Mouse (Mus musculus) T-helper 2 cell (primary cell): ENCODE measurements at regions not wholly inside any gene's neighbourhood (a gene's known extent, or its start where the extent isn't known, plus 50 kb on each side); places are given as distances from the start of the nearest gene placed in this dataset.

Experiments
- in situ Hi-C: fragments of 300-600 bp; cut with MboI, MseI; formaldehyde crosslinking; loops from one replicate; pipeline ENCODE4 v1.15.1; 2025; ENCODE audit warnings: high pct_unique_total_duplicates

- in situ Hi-C loops = no loop called here
Observed at GRCm38 (mm10) chr19:22047657-22048056, 91.2 kb upstream of the Trpm3 start.

DNA sequence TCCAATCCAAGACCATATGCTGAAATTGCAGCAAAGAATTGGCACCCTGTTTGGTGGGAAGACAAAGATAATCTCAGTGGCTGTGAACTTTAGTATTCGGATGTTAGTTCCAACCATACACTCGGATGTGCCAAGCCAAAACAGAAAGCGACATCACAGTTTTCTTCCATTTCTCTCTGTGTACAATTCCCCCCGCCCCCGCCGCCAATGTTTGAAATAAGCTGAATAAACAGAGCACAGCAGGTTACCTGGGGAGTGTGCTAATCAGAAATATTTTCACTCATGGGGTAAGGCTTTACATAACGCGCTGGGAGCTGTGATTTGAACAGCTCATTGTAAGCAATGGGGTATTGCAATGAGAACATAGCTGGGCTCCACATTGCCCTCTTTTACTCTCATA, 72.5 kb upstream of the Trpm3 start:
- in situ Hi-C loops = no loop called here

DNA sequence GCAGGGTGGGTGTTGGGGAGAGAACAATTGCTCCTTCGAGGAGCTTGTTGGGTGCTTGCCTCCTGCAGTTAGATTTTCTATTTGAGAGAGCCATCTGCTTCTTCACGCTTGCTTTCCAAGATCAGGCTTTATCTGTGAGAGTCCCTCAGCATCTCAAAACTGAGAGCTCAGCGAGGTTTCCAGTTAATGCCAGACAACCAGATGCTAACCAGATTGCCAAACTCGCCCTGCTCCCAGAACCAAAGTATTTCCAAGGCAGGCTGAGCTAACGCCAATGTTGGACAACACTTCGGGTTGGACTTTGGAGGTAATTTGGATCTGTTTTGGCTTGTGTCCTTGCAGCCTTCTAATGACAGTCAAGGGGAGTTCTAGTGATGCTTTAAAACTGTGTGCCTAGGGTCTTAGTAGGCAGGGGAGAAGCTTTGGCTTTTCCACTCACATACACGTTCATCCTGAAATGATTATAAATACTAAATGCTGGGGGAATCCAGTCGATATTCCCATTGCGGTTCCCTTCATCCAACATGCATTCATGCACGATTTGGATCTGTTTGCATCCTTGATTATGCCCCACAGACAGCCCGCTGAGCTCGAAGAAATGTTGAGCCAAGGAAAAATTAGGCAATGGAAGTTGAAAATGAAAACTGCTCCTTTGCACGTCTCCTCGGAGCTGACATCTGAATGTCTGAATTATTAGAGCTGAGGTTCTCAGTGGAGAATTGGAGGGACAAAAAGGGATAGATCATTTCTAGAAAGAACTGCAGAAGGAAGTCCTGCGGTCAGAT, 68.4 kb upstream of the Trpm3 start:
- in situ Hi-C loops = loop anchor here (10.0 kb wide), 1 partner anchor 634 kb away; no protein-coding TSS in a partner anchor

DNA sequence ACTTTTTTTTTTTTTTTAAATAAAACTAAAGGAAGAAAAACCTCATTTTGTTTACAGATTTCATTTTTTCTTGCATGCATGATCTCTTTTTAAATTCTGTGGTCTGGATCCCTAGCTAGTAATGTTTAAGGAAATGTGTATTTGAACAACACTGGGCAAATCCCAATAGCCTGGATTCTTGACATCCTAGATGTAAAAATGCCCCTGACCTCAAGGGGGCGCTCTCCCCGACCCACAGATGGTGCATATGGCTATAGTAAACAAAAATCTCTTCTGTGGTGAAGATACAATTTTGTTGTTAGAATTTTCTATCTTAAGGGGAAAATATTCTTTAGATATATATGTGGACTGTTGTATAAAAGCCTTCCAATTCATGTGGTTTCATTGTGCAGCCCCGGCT, 67.1 kb upstream of the Trpm3 start:
- in situ Hi-C loops = loop anchor here (10.0 kb wide), 1 partner anchor 633 kb away; no protein-coding TSS in a partner anchor

GRCm38 (mm10) chr19:22074042-22074441, 64.8 kb upstream of the Trpm3 start:
- in situ Hi-C loops = loop anchor here (10.0 kb wide), 1 partner anchor 631 kb away; no protein-coding TSS in a partner anchor

DNA sequence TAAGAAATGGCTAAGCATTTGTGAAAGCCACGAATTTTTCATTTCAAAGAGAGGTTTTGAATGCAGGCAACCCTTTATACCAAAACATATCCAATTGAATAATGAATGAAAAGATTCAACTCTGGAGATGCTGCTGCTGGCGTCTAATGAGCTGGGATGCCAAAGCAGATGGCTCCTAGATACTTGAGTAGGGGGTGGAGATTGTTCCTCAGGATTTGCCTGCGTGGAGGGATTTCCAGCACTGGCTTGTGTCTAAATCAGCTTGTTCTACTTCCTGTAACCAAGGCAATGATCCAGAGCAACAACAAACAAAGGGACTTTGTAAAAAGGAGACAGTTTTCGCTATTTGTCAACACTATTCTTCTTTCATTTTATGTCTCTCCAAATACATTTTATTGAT, 57.4 kb upstream of the Trpm3 start:
- in situ Hi-C loops = no loop called here
